Mouse (Mus musculus) megakaryocyte, embryonic 14.5 days (primary cell): ENCODE measurements at regions not wholly inside any gene's neighbourhood (a gene's known extent, or its start where the extent isn't known, plus 50 kb on each side); places are given as distances from the start of the nearest gene placed in this dataset.

Source experiments
- FLI1 ChIP-seq: IDR thresholded peaks from 2 replicates; pipeline ENCODE4 v1.6.1; 2012; ENCODE audit warnings: low read length, inconsistent platforms, mixed read lengths
- GATA1 ChIP-seq: IDR thresholded peaks from 3 replicates; pipeline ENCODE4 v1.6.1; 2012; ENCODE audit warnings: mixed read lengths, low read length, inconsistent platforms, borderline replicate concordance

DNA sequence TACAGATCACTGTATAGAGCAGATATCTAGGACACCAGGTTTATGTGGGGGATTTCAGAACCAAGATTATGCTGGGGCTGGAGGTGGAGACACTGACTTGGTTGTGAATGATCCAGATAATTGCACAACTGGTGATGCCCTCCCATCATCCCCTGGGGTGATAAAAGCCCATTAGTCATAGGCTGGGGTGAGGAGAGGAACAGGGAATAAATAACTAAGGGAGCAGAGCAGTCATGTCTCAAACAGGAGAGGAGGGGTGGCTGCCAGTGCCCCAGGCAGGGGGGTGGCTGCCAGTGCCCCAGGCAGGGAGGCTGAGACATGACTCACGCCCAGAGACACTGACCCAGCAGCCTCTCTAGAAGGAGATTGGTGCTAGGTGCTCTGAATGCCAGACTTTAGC, 53.7 kb upstream of the Kcnk12 start:
- TF ChIP-seq GATA1 (no peak), FLI1 (no peak)
